Mouse (Mus musculus) B cell, adult 62 days (primary cell): ENCODE results near the gene Gm5108. TPM values are rescaled to one million over a fixed set of nuclear protein-coding genes. Genes with fewer than 3 reads are reported as not detected.

ENCODE experiments used
- total RNA-seq: library from RNA; stranded (reverse); gene quantifications from 4 replicates; pipeline ENCODE4 v1.2.4, GENCODE M21; 2023

The Gm5108 gene
- total RNA-seq: not detected in 4 replicates

GRCm38 (mm10) chr5:67941369-67941768, at the start of gene Gm5108:
TSS of gene Gm5108 (plus strand) at chr5:67941669.

GRCm38 (mm10) chr5:67946321-67946720, 4.9 kb downstream of the Gm5108 start, which contains the start of gene Gm21905:
TSS of gene Gm21905 (minus strand) at chr5:67946421.

Other genes with a start within 250 kb of the Gm5108 start
- 117 to 133 TPM (median 125 TPM) in 4 replicates for gene Atp8a1, start 94.2 kb upstream of the Gm5108 start, total RNA-seq
- not detected in 4 replicates for gene Gm21905, start 4.8 kb downstream of the Gm5108 start, total RNA-seq
- gene Grxcr1, start 90.2 kb downstream of the Gm5108 start, total RNA-seq: not detected in 4 replicates